Mouse (Mus musculus): Measurements from ENCODE around the gene Prdx1. TPM values are rescaled to one million over a fixed set of nuclear protein-coding genes. Genes with fewer than 3 reads are reported as not detected.
"Not testable (repeated sequence)": the region's sequence is repeated elsewhere in the genome, so short reads cannot be mapped to it uniquely, and the experiment has no call there.

Gene Prdx1
- polyA plus RNA-seq, 1 experiment from 2014 or later = 1,503 TPM

- WGBS = 10% methylated on average over 6 of the region's 6 CpGs
- H3K9me3 ChIP-seq (ENCODE audit: control insufficient read depth, low read length) = no peaks in the 10 kb centered on the region
- peak overlapping the region; percentile 98 for H3K4me3 ChIP-seq (ENCODE audit: low read length)
- H3K27me3 ChIP-seq (ENCODE audit: control insufficient read depth, insufficient read depth, low read length) = no peaks in the 10 kb centered on the region
- H3K9ac ChIP-seq (ENCODE audit: low read depth, low read length) = peak overlapping the region; percentile 97
- H3K4me1 ChIP-seq (ENCODE audit: control insufficient read depth, insufficient read depth, low read length) = peaks cover 13% of the 10 kb centered on the region
- peak overlapping the region; percentile 61 for H3K4me2 ChIP-seq (replicated peaks; ENCODE audit: low read depth, low read length)
- peaks cover 14% of the 10 kb centered on the region; the same call in 1 of the 2 replicates for H3K36me3 ChIP-seq (ENCODE audit: control insufficient read depth, insufficient read depth, low read length)
- peak overlapping the region; percentile 37; the same call in 1 of the 2 replicates for H3K27ac ChIP-seq (ENCODE audit: low read depth, low read length)
- no peak for ATAC-seq (ENCODE audit: low FRiP score, low TSS enrichment)
These were observed 33.6 kb upstream of the Prdx1 start for GRCm38 (mm10) chr4:116651797-116652135.

GRCm38 (mm10) chr4:116653228-116653627 is 32.1 kb upstream of the Prdx1 start:
- no peak for ATAC-seq (ENCODE audit: low FRiP score, low TSS enrichment)
- no peaks in the 10 kb centered on the region for H3K9me3 ChIP-seq (ENCODE audit: control insufficient read depth, low read length)
- H3K4me2 ChIP-seq (replicated peaks; ENCODE audit: low read depth, low read length) = no peak overlapping the region
- no peak overlapping the region for H3K27ac ChIP-seq (ENCODE audit: low read depth, low read length)
- H3K4me1 ChIP-seq (ENCODE audit: control insufficient read depth, insufficient read depth, low read length) = peaks cover 13% of the 10 kb centered on the region
- WGBS = 89% methylated on average over 6 of the region's 6 CpGs
- no peaks in the 10 kb centered on the region for H3K27me3 ChIP-seq (ENCODE audit: control insufficient read depth, insufficient read depth, low read length)
- peaks cover 2% of the 10 kb centered on the region; the same call in 1 of the 2 replicates for H3K36me3 ChIP-seq (ENCODE audit: control insufficient read depth, insufficient read depth, low read length)
- H3K9ac ChIP-seq (ENCODE audit: low read depth, low read length) = no peak overlapping the region
- no peak overlapping the region for H3K4me3 ChIP-seq (ENCODE audit: low read length)

GRCm38 (mm10) chr4:116655100-116655499 is 30.2 kb upstream of the Prdx1 start:
- Histone ChIP-seq H3K4me1 (ENCODE audit: control insufficient read depth, insufficient read depth, low read length) (peaks cover 6% of the 10 kb centered on the region), H3K27me3 (ENCODE audit: control insufficient read depth, insufficient read depth, low read length) (no peaks in the 10 kb centered on the region), H3K9ac (ENCODE audit: low read depth, low read length) (no peak overlapping the region), H3K4me2 (replicated peaks; ENCODE audit: low read depth, low read length) (no peak overlapping the region), H3K27ac (ENCODE audit: low read depth, low read length) (no peak overlapping the region), H3K4me3 (ENCODE audit: low read length) (no peak overlapping the region), H3K36me3 (ENCODE audit: control insufficient read depth, insufficient read depth, low read length) (no peaks in the 10 kb centered on the region), H3K9me3 (ENCODE audit: control insufficient read depth, low read length) (no peaks in the 10 kb centered on the region)
- WGBS = 55% methylated on average over 2 of the region's 2 CpGs
- no peak for ATAC-seq (ENCODE audit: low FRiP score, low TSS enrichment)

GRCm38 (mm10) chr4:116655658-116656057 is 29.7 kb upstream of the Prdx1 start:
- no peaks in the 10 kb centered on the region for H3K9me3 ChIP-seq (ENCODE audit: control insufficient read depth, low read length)
- H3K4me1 ChIP-seq (ENCODE audit: control insufficient read depth, insufficient read depth, low read length) = peaks cover 4% of the 10 kb centered on the region; the same call in 1 of the 2 replicates
- H3K4me3 ChIP-seq (ENCODE audit: low read length) = no peak overlapping the region
- no peaks in the 10 kb centered on the region for H3K36me3 ChIP-seq (ENCODE audit: control insufficient read depth, insufficient read depth, low read length)
- WGBS = 72% methylated on average over 3 of the region's 3 CpGs
- H3K27ac ChIP-seq (ENCODE audit: low read depth, low read length) = no peak overlapping the region
- H3K4me2 ChIP-seq (replicated peaks; ENCODE audit: low read depth, low read length) = no peak overlapping the region
- H3K9ac ChIP-seq (ENCODE audit: low read depth, low read length) = no peak overlapping the region
- no peak for ATAC-seq (ENCODE audit: low FRiP score, low TSS enrichment)
- H3K27me3 ChIP-seq (ENCODE audit: control insufficient read depth, insufficient read depth, low read length) = no peaks in the 10 kb centered on the region

GRCm38 (mm10) chr4:116657971-116658370 is 27.4 kb upstream of the Prdx1 start:
- H3K27me3 ChIP-seq (ENCODE audit: control insufficient read depth, insufficient read depth, low read length) = no peaks in the 10 kb centered on the region
- H3K9ac ChIP-seq (ENCODE audit: low read depth, low read length) = no peak overlapping the region
- H3K4me1 ChIP-seq (ENCODE audit: control insufficient read depth, insufficient read depth, low read length) = no peaks in the 10 kb centered on the region
- H3K9me3 ChIP-seq (ENCODE audit: control insufficient read depth, low read length) = no peaks in the 10 kb centered on the region
- no peaks in the 10 kb centered on the region for H3K36me3 ChIP-seq (ENCODE audit: control insufficient read depth, insufficient read depth, low read length)
- 57% methylated on average over 3 of the region's 3 CpGs for WGBS
- no peak overlapping the region for H3K27ac ChIP-seq (ENCODE audit: low read depth, low read length)
- no peak for ATAC-seq (ENCODE audit: low FRiP score, low TSS enrichment)
- no peak overlapping the region for H3K4me3 ChIP-seq (ENCODE audit: low read length)
- H3K4me2 ChIP-seq (replicated peaks; ENCODE audit: low read depth, low read length) = no peak overlapping the region

GRCm38 (mm10) chr4:116659474-116659873 is 25.9 kb upstream of the Prdx1 start:
- Histone ChIP-seq H3K27me3 (ENCODE audit: control insufficient read depth, insufficient read depth, low read length) (no peaks in the 10 kb centered on the region), H3K4me2 (replicated peaks; ENCODE audit: low read depth, low read length) (no peak overlapping the region), H3K4me1 (ENCODE audit: control insufficient read depth, insufficient read depth, low read length) (no peaks in the 10 kb centered on the region), H3K4me3 (ENCODE audit: low read length) (no peak overlapping the region), H3K9me3 (ENCODE audit: control insufficient read depth, low read length) (no peaks in the 10 kb centered on the region), H3K27ac (ENCODE audit: low read depth, low read length) (peak overlapping the region; percentile 6; the same call in 1 of the 2 replicates), H3K36me3 (ENCODE audit: control insufficient read depth, insufficient read depth, low read length) (no peaks in the 10 kb centered on the region), H3K9ac (ENCODE audit: low read depth, low read length) (no peak overlapping the region)
- peak; percentile 61; the same call in 1 of the 2 replicates for ATAC-seq (ENCODE audit: low FRiP score, low TSS enrichment)
- WGBS = 53% methylated on average over 2 of the region's 2 CpGs

- H3K9ac ChIP-seq (ENCODE audit: low read depth, low read length); H3K4me2 ChIP-seq (replicated peaks; ENCODE audit: low read depth, low read length); H3K9me3 ChIP-seq (ENCODE audit: control insufficient read depth, low read length); H3K27me3 ChIP-seq (ENCODE audit: control insufficient read depth, insufficient read depth, low read length); ATAC-seq (ENCODE audit: low FRiP score, low TSS enrichment); H3K4me3 ChIP-seq (ENCODE audit: low read length); H3K36me3 ChIP-seq (ENCODE audit: control insufficient read depth, insufficient read depth, low read length); H3K4me1 ChIP-seq (ENCODE audit: control insufficient read depth, insufficient read depth, low read length): not testable (repeated sequence)
- 87% methylated on average over 6 of the region's 6 CpGs for WGBS
- peak overlapping the region; percentile 6; the same call in 1 of the 2 replicates for H3K27ac ChIP-seq (ENCODE audit: low read depth, low read length)
These were observed 25.4 kb upstream of the Prdx1 start for GRCm38 (mm10) chr4:116659916-116660315.

- H3K27ac ChIP-seq (ENCODE audit: low read depth, low read length) = no peak overlapping the region
- H3K4me3 ChIP-seq (ENCODE audit: low read length) = no peak overlapping the region
- H3K9me3 ChIP-seq (ENCODE audit: control insufficient read depth, low read length) = no peaks in the 10 kb centered on the region
- no peaks in the 10 kb centered on the region for H3K4me1 ChIP-seq (ENCODE audit: control insufficient read depth, insufficient read depth, low read length)
- no peaks in the 10 kb centered on the region for H3K27me3 ChIP-seq (ENCODE audit: control insufficient read depth, insufficient read depth, low read length)
- no peak for ATAC-seq (ENCODE audit: low FRiP score, low TSS enrichment)
- H3K36me3 ChIP-seq (ENCODE audit: control insufficient read depth, insufficient read depth, low read length) = no peaks in the 10 kb centered on the region
- no peak overlapping the region for H3K4me2 ChIP-seq (replicated peaks; ENCODE audit: low read depth, low read length)
- no peak overlapping the region for H3K9ac ChIP-seq (ENCODE audit: low read depth, low read length)
- 72% methylated on average over 6 of the region's 6 CpGs for WGBS
These were observed 24.5 kb upstream of the Prdx1 start for GRCm38 (mm10) chr4:116660829-116661228.

- no peak overlapping the region for H3K9ac ChIP-seq (ENCODE audit: low read depth, low read length)
- 94% methylated on average over 1 of the region's 1 CpGs for WGBS
- ATAC-seq (ENCODE audit: low FRiP score, low TSS enrichment) = no peak
- no peak overlapping the region for H3K4me2 ChIP-seq (replicated peaks; ENCODE audit: low read depth, low read length)
- no peak overlapping the region for H3K4me3 ChIP-seq (ENCODE audit: low read length)
- H3K27ac ChIP-seq (ENCODE audit: low read depth, low read length) = no peak overlapping the region
- no peaks in the 10 kb centered on the region for H3K36me3 ChIP-seq (ENCODE audit: control insufficient read depth, insufficient read depth, low read length)
- no peaks in the 10 kb centered on the region for H3K27me3 ChIP-seq (ENCODE audit: control insufficient read depth, insufficient read depth, low read length)
- H3K9me3 ChIP-seq (ENCODE audit: control insufficient read depth, low read length) = no peaks in the 10 kb centered on the region
- H3K4me1 ChIP-seq (ENCODE audit: control insufficient read depth, insufficient read depth, low read length) = no peaks in the 10 kb centered on the region
These were observed 23.3 kb upstream of the Prdx1 start for GRCm38 (mm10) chr4:116661998-116662397.
